Mouse (Mus musculus) testis, adult 2 months (tissue): Measurements from ENCODE around the gene Ugt1a9.

ENCODE experiments used
- CTCF ChIP-seq: fragments of 200-500 bp; IDR thresholded peaks from 2 replicates; pipeline ENCODE4 v1.5.1; 2012; ENCODE audit warnings: low read depth, mild to moderate bottlenecking, inconsistent platforms, low read length, moderate library complexity; ENCODE audit not compliant: control insufficient read depth, insufficient read depth, insufficient replicate concordance
- POLR2A ChIP-seq: fragments of 200-500 bp; IDR thresholded peaks from 2 replicates; pipeline ENCODE4 v1.6.1; 2012; ENCODE audit warnings: low read depth, mild to moderate bottlenecking, inconsistent platforms, low read length, moderate library complexity; ENCODE audit not compliant: control insufficient read depth

- TF ChIP-seq POLR2A (no peak), CTCF (no peak)
Measured at GRCm38 (mm10) chr1:88233421-88234247, 163.0 kb downstream of the Ugt1a9 start.
